Mouse (Mus musculus) liver, postnatal 0 days (tissue): ENCODE measurements around the gene Pycard. TPM values are rescaled to one million over a fixed set of nuclear protein-coding genes. Genes with fewer than 3 reads are reported as not detected.
"Not testable (repeated sequence)": the region's sequence is repeated elsewhere in the genome, so short reads cannot be mapped to it uniquely, and the experiment has no call there.

ENCODE experiments used
- ATAC-seq: fragments of 200-750 bp; cut with Nextera tagmentation; 2 replicates; pipeline ENCODE4 v1.8.0; 2017; ENCODE audit warnings: mild to moderate bottlenecking, moderate library complexity
- DNase-seq: peaks from one replicate; pipeline ENCODE4 v3.0.0-alpha.2; 2016
- H3K27ac ChIP-seq: fragments of 300-500 bp; sonication (generic); 2 replicates; pipeline ENCODE4 v1.5.1; 2014; ENCODE audit warnings: antibody characterized with exemption, moderate library complexity, mild to moderate bottlenecking, low read depth
- H3K27me3 ChIP-seq: fragments of 300-500 bp; sonication (generic); 2 replicates; pipeline ENCODE4 v1.6.1; 2014; ENCODE audit warnings: low read length, control low read depth, mixed read lengths; ENCODE audit not compliant: insufficient read depth
- H3K36me3 ChIP-seq: fragments of 300-500 bp; sonication (generic); replicated peaks from 2 replicates; pipeline ENCODE4 v1.6.1; 2014; ENCODE audit warnings: mild to moderate bottlenecking, control low read depth, low read length, moderate library complexity, mixed read lengths; ENCODE audit not compliant: insufficient read depth
- H3K4me1 ChIP-seq: fragments of 300-500 bp; sonication (generic); 2 replicates; pipeline ENCODE4 v1.6.1; 2014; ENCODE audit warnings: antibody characterized with exemption, mild to moderate bottlenecking, control low read depth; ENCODE audit not compliant: insufficient read depth
- H3K4me2 ChIP-seq: fragments of 300-500 bp; sonication (generic); 2 replicates; pipeline ENCODE4 v1.6.1; 2014; ENCODE audit warnings: low read depth, mild to moderate bottlenecking, low read length, moderate library complexity, mixed read lengths
- H3K4me3 ChIP-seq: fragments of 300-500 bp; sonication (generic); 2 replicates; pipeline ENCODE4 v1.5.1; 2014; ENCODE audit warnings: low read depth, low read length
- H3K9ac ChIP-seq: fragments of 300-500 bp; sonication (generic); replicated peaks from 2 replicates; pipeline ENCODE4 v1.6.1; 2014; ENCODE audit warnings: mild to moderate bottlenecking, moderate library complexity
- H3K9me3 ChIP-seq: fragments of 300-500 bp; sonication (generic); 2 replicates; pipeline ENCODE4 v1.6.1; 2016; ENCODE audit warnings: mild to moderate bottlenecking, control low read depth, low read length, mixed read lengths
- CTCF ChIP-seq: sonication (generic); IDR thresholded peaks from 2 replicates; pipeline ENCODE4 v1.5.1; 2016; ENCODE audit warnings: antibody characterized with exemption, low read depth
- EP300 ChIP-seq: IDR thresholded peaks from 2 replicates; pipeline ENCODE4 v1.6.1; 2016; ENCODE audit warnings: antibody characterized with exemption, low read depth, mild to moderate bottlenecking
- WGBS: fragments of 180-500 bp; shearing (Covaris S2); extraction: QIAGEN DNeasy Blood & Tissue Kit; methylation state at CpG from one replicate; pipeline ENCODE4 v1.1.7; 2014; ENCODE audit not compliant: insufficient replicate concordance; 5-methylcytosine and 5-hydroxymethylcytosine counted together
- polyA plus RNA-seq: library from polyadenylated mRNA; unstranded; fragments of >200 nt; fragmentation: Nextera tagmentation; extraction: Ambion mirVana; gene quantifications from 2 replicates; pipeline ENCODE4 v1.2.1, GENCODE M21; 2015

Pycard gene
- polyA plus RNA-seq, 1 experiment from 2014 or later = 25.8 TPM

DNA sequence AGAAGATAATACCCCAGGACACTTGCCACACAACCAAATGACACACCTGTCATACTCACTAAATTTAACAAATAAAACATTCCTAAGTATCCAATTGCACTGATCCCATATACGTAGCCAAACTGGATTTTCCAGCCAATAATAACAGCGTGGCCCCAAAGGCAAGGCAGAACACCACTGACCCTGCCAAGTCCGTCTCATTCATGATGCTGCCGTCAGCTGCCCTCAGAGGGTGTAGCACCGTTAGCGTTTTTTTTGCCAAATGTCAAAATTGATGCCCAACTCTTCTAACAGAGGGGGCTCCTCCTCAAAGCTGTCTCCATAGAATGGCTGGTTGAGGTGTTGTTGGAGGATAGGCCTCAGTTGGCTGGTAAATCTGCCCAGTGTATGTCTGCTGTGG is 23.0 kb upstream of the Pycard start:
- no peak overlapping the region for H3K27ac ChIP-seq
- TF ChIP-seq EP300 = no peak
- no peak for TF ChIP-seq CTCF
- no peaks in the 10 kb centered on the region for H3K27me3 ChIP-seq
- no peak overlapping the region for H3K4me3 ChIP-seq
- no peak overlapping the region for H3K9ac ChIP-seq
- WGBS = 88% methylated on average over 6 of the region's 6 CpGs
- ATAC-seq = no peak
- no peak for DNase-seq
- no peak overlapping the region for H3K4me2 ChIP-seq
- H3K36me3 ChIP-seq = no peaks in the 10 kb centered on the region
- no peaks in the 10 kb centered on the region for H3K9me3 ChIP-seq
- H3K4me1 ChIP-seq = 0 out of 2 replicates have a peak, but pooled peaks cover 2% of the 10 kb centered on the region

DNA sequence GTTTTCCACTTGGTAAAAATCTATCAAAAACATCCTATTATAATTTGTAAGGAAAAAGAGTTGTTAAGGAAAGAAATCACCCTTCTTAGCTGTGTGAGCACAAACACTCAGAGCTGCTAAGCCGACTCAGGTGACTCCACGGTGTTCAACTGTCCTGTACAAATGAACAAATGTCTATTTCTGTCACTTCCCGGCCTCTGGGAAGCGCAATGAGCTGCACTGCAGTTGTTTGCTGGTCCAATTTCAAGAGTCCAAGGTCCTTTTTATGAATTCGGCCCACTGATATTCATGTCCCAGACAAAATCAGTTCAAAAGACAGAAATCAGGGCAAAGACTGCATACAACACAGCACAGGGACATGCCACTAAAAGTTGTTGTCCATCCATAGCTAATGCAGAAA is 22.5 kb upstream of the Pycard start:
- H3K36me3 ChIP-seq, H3K27me3 ChIP-seq, H3K9ac ChIP-seq, H3K4me1 ChIP-seq, H3K4me3 ChIP-seq, DNase-seq, H3K4me2 ChIP-seq, H3K9me3 ChIP-seq, H3K27ac ChIP-seq: not testable (repeated sequence)
- 62% methylated on average over 5 of the region's 5 CpGs for WGBS
- ATAC-seq = peak; percentile 54

- DNase-seq = no peak
- 78% methylated on average over 13 of the region's 13 CpGs for WGBS
Observed at GRCm38 (mm10) chr7:128013116-128013515, 19.4 kb upstream of the Pycard start.

GRCm38 (mm10) chr7:128012136-128012780 is 18.6 kb upstream of the Pycard start:
- H3K36me3 ChIP-seq = no peaks in the 10 kb centered on the region
- H3K4me2 ChIP-seq = no peak overlapping the region
- H3K9ac ChIP-seq = no peak overlapping the region
- H3K27me3 ChIP-seq = no peaks in the 10 kb centered on the region
- H3K4me1 ChIP-seq = 0 out of 2 replicates have a peak, but pooled peaks cover 2% of the 10 kb centered on the region
- no peak for DNase-seq
- no peak overlapping the region for H3K27ac ChIP-seq
- TF ChIP-seq EP300 (no peak), CTCF (no peak)
- WGBS = 76% methylated on average over 13 of the region's 13 CpGs
- ATAC-seq = no peak
- H3K4me3 ChIP-seq = no peak overlapping the region
- no peaks in the 10 kb centered on the region for H3K9me3 ChIP-seq

More at GRCm38 (mm10) chr7:128013116-128013515, 19.4 kb upstream of the Pycard start:
- TF ChIP-seq EP300 (no peak), CTCF (no peak)
- H3K27me3 ChIP-seq = no peaks in the 10 kb centered on the region
- H3K9ac ChIP-seq = no peak overlapping the region
- H3K4me2 ChIP-seq = no peak overlapping the region
- H3K36me3 ChIP-seq = no peaks in the 10 kb centered on the region
- no peaks in the 10 kb centered on the region for H3K9me3 ChIP-seq
- H3K4me1 ChIP-seq = 0 out of 2 replicates have a peak, but pooled peaks cover 2% of the 10 kb centered on the region
- no peak for ATAC-seq
- no peak overlapping the region for H3K27ac ChIP-seq
- no peak overlapping the region for H3K4me3 ChIP-seq

DNA sequence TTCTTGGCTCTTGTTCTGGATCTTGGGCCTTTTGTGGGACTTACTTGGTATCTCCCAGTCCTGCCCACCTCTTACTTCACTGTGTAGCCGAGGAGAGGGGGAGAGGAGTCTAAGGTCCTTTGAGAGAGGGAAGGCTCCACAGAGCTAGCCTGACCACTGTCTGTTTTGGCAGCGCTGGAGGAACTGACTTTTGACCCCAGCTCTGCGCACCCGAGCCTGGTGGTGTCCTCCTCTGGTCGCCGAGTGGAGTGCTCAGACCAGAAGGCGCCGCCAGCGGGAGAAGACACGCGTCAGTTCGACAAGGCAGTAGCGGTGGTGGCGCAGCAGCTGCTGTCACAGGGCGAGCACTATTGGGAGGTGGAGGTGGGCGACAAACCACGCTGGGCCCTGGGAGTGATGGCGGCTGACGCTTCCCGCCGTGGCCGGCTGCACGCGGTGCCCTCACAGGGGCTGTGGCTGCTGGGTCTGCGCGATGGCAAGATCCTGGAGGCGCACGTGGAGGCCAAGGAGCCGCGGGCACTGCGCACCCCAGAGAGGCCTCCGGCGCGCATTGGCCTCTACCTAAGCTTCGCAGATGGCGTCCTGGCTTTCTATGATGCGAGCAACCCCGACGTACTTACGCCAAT is 16.2 kb upstream of the Pycard start:
- Histone ChIP-seq H3K4me1 (peaks cover 5% of the 10 kb centered on the region; the same call in 1 of the 2 replicates), H3K27ac (no peak overlapping the region), H3K9ac (no peak overlapping the region), H3K27me3 (no peaks in the 10 kb centered on the region), H3K9me3 (no peaks in the 10 kb centered on the region), H3K4me3 (no peak overlapping the region), H3K36me3 (no peaks in the 10 kb centered on the region), H3K4me2 (peak overlapping the region; percentile 0; the same call in 1 of the 2 replicates)
- WGBS = 65% methylated on average over 39 of the region's 40 CpGs
- peak; percentile 69 for ATAC-seq
- DNase-seq = peak; percentile 42
- TF ChIP-seq EP300 (no peak), CTCF (0 out of 2 replicates have a peak, but pooled peaks have one; percentile 2)

GRCm38 (mm10) chr7:128006193-128006592 is 12.5 kb upstream of the Pycard start:
- Histone ChIP-seq H3K9ac (no peak overlapping the region), H3K4me3 (no peak overlapping the region), H3K4me2 (no peak overlapping the region), H3K9me3 (no peaks in the 10 kb centered on the region), H3K27ac (no peak overlapping the region), H3K27me3 (no peaks in the 10 kb centered on the region), H3K36me3 (no peaks in the 10 kb centered on the region), H3K4me1 (peaks cover 13% of the 10 kb centered on the region)
- TF ChIP-seq CTCF = no peak
- TF ChIP-seq EP300 = no peak
- ATAC-seq (no peak), DNase-seq (no peak)
- WGBS = 72% methylated on average over 7 of the region's 7 CpGs
